Mouse (Mus musculus): ENCODE measurements around the gene Osr1. TPM values are rescaled to one million over a fixed set of nuclear protein-coding genes. Genes with fewer than 3 reads are reported as not detected.

The Osr1 gene
- polyA plus RNA-seq, 1 experiment: 0.77 TPM

DNA sequence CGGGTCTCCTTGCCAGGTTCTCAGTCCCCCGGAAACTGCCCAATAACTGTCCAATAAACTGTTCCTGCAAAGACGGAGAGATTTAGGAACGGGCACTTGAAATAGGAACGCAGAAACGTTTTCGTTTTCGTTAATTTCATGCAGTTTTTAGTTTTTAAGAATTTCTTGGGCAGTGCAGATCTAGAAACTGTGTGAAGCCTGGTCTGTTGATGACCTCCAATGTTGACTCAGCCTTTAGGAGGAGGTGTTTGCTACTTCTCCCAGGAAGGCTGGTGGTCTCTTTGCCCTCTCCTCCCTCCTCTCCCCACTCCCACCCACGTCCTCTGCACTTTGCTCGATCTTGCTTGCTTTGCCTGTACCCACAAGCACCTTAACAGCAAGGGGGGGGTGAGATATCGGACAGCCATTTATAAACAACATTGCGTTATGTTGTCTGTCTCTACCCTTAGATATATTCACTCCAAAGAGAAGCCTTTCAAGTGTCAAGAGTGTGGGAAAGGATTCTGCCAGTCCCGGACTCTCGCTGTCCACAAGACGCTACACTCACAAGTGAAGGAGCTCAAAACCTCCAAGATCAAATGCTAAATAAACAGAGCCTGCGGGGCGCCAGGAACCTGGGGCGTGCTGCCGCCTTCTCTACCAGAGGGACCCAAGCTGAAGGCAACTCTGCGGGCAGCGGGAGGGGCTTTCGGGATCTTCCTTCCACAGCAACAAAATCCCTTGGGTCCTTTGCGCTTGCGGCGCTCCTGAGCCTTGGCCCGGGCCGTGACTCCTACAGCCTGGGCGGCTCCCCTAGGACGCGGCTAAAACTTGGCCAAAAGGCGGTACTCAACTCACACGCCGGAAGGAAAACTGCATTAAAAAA is 10.4 kb downstream of the Osr1 start:
- Histone ChIP-seq H3K27ac (ENCODE audit: insufficient read depth, low read length) (no peak overlapping the region), H3K4me1 (ENCODE audit: control insufficient read depth, insufficient read depth, insufficient read length) (no peaks in the 10 kb centered on the region), H3K36me3 (ENCODE audit: control insufficient read depth, insufficient read depth, low read length) (no peaks in the 10 kb centered on the region), H3K27me3 (ENCODE audit: control insufficient read depth, insufficient read depth, low read length) (peaks cover 7% of the 10 kb centered on the region; the same call in 1 of the 2 replicates), H3K4me3 (ENCODE audit: extremely low read depth, insufficient read depth, insufficient read length) (no peak overlapping the region)
- DNase-seq (ENCODE audit: low read depth in 1 of 2, low spot score in 2 of 2): no peak
- TF ChIP-seq POLR2A (IDR thresholded peaks at IDR 0.05; ENCODE audit: low read depth, low read length) (no peak), CTCF (IDR thresholded peaks at IDR 0.05; ENCODE audit: extremely low read depth, insufficient read depth, insufficient read length, insufficient replicate concordance) (no peak)
- WGBS: 8% methylated on average over 33 of the region's 33 CpGs

DNA sequence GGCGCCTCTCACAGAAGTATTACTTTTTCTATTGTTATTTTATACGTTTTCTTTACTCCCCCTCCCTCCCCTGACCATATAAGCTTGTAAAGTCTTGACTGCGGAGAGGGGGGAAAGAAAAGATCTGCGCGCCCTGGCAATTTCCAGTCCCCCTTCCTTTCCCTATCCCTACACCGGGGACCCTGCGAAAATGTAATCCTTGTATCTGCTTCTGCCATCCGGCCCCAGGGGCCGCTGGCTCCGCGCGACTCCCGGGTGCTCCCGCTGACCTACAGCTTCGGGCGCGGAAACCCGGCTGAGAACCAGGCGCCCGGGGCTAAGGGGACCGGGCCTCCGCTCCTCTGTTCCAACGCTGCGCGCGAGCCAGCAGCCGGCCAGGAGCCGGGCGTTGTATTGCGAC is 11.1 kb downstream of the Osr1 start:
- 6% methylated on average over 30 of the region's 30 CpGs for WGBS
- H3K27ac ChIP-seq (ENCODE audit: insufficient read depth, low read length): no peak overlapping the region
- H3K36me3 ChIP-seq (ENCODE audit: control insufficient read depth, insufficient read depth, low read length): no peaks in the 10 kb centered on the region
- peaks cover 7% of the 10 kb centered on the region; the same call in 1 of the 2 replicates for H3K27me3 ChIP-seq (ENCODE audit: control insufficient read depth, insufficient read depth, low read length)
- TF ChIP-seq CTCF (IDR thresholded peaks at IDR 0.05; ENCODE audit: extremely low read depth, insufficient read depth, insufficient read length, insufficient replicate concordance) (no peak), POLR2A (IDR thresholded peaks at IDR 0.05; ENCODE audit: low read depth, low read length) (no peak)
- no peaks in the 10 kb centered on the region for H3K4me1 ChIP-seq (ENCODE audit: control insufficient read depth, insufficient read depth, insufficient read length)
- DNase-seq (ENCODE audit: low read depth in 1 of 2, low spot score in 2 of 2): no peak
- H3K4me3 ChIP-seq (ENCODE audit: extremely low read depth, insufficient read depth, insufficient read length): no peak overlapping the region

DNA sequence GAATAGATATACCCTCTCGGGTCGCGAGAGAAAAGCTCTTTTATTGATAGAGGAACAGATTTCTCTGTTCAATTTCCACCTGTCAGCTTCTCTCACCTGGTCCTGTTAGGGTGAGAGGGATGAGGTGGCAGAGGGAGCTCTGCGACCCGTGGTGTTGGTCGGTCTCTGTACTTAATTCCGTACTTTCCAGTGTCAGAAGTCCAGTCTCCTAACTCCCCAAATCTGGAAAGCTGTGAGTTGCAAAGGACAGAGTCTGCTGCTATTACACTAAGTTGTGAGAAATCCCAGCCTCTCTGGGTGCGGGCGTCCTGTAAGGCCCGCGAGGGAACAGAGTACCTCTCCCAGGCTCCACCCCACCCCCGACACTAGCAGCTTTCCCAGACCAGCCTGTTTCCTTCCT is 11.6 kb downstream of the Osr1 start:
- no peaks in the 10 kb centered on the region for H3K36me3 ChIP-seq (ENCODE audit: control insufficient read depth, insufficient read depth, low read length)
- TF ChIP-seq CTCF (IDR thresholded peaks at IDR 0.05; ENCODE audit: extremely low read depth, insufficient read depth, insufficient read length, insufficient replicate concordance) (no peak), POLR2A (IDR thresholded peaks at IDR 0.05; ENCODE audit: low read depth, low read length) (no peak)
- DNase-seq (ENCODE audit: low read depth in 1 of 2, low spot score in 2 of 2): no peak
- H3K4me1 ChIP-seq (ENCODE audit: control insufficient read depth, insufficient read depth, insufficient read length): no peaks in the 10 kb centered on the region
- no peak overlapping the region for H3K4me3 ChIP-seq (ENCODE audit: extremely low read depth, insufficient read depth, insufficient read length)
- H3K27ac ChIP-seq (ENCODE audit: insufficient read depth, low read length): no peak overlapping the region
- WGBS: 13% methylated on average over 12 of the region's 12 CpGs
- peaks cover 7% of the 10 kb centered on the region; the same call in 1 of the 2 replicates for H3K27me3 ChIP-seq (ENCODE audit: control insufficient read depth, insufficient read depth, low read length)

DNA sequence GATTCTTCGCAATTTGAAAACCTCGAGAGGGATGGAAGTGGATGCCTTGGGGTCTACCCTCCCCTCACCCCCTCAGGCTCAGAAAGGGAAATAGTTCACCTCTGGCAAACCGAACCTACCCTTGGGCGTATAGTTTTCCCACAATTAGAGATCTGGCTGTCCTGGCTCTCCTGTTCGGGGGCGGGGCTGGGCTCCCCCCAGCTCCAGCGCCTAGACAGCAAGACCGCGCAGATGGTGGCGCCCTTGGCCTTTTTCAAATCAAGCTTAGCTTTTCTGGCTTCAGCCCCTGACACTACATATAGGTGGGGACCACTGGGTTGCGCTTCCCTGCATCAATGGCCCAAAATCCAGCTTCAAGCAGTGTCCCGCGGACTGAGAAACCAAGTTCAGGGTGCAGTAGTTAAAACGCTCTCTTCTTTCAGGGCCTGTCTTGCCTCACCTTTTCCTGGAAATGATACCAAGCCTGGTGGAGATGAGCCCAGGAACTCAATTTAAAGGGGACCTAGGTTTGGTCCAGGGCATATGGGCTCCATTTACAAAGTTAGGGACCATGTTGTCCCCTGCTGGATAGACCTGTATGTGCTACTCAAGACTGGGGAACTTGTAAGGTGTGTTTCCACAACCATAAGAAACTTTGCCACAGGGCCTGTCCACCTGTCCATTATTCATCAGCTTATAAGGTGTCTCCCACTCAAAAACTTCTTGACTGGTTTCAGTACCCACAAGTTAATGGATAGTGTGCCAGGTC is 12.5 kb downstream of the Osr1 start:
- no peak for DNase-seq (ENCODE audit: low read depth in 1 of 2, low spot score in 2 of 2)
- H3K27ac ChIP-seq (ENCODE audit: insufficient read depth, low read length): no peak overlapping the region
- no peaks in the 10 kb centered on the region for H3K4me1 ChIP-seq (ENCODE audit: control insufficient read depth, insufficient read depth, insufficient read length)
- peaks cover 7% of the 10 kb centered on the region; the same call in 1 of the 2 replicates for H3K27me3 ChIP-seq (ENCODE audit: control insufficient read depth, insufficient read depth, low read length)
- WGBS: 37% methylated on average over 14 of the region's 14 CpGs
- TF ChIP-seq POLR2A (IDR thresholded peaks at IDR 0.05; ENCODE audit: low read depth, low read length) (no peak), CTCF (IDR thresholded peaks at IDR 0.05; ENCODE audit: extremely low read depth, insufficient read depth, insufficient read length, insufficient replicate concordance) (no peak)
- H3K36me3 ChIP-seq (ENCODE audit: control insufficient read depth, insufficient read depth, low read length): no peaks in the 10 kb centered on the region
- H3K4me3 ChIP-seq (ENCODE audit: extremely low read depth, insufficient read depth, insufficient read length): no peak overlapping the region

DNA sequence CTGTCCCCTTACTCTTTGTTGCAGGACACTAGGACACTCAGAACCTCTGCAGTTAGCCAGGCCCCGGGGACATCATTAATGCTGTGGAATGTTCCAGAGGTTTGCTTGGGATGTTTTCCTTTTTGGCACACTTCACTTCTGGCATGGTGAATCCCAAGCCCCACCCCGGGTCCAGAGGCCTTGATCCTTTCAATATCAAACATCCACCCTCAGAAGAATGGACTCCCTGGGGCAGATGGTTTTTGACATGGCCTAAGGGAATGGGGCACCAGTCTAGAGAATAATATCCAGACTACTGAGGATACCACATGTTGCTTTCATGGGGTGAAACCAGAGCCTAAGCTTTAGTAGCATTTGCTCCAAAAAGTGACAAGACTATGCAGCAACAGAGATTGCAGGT is 13.5 kb downstream of the Osr1 start:
- no peak for TF ChIP-seq CTCF (IDR thresholded peaks at IDR 0.05; ENCODE audit: extremely low read depth, insufficient read depth, insufficient read length, insufficient replicate concordance)
- no peak for TF ChIP-seq POLR2A (IDR thresholded peaks at IDR 0.05; ENCODE audit: low read depth, low read length)
- 25% methylated on average over 2 of the region's 2 CpGs for WGBS
- no peak overlapping the region for H3K4me3 ChIP-seq (ENCODE audit: extremely low read depth, insufficient read depth, insufficient read length)
- DNase-seq (ENCODE audit: low read depth in 1 of 2, low spot score in 2 of 2): no peak
- no peak overlapping the region for H3K27ac ChIP-seq (ENCODE audit: insufficient read depth, low read length)
- no peaks in the 10 kb centered on the region for H3K36me3 ChIP-seq (ENCODE audit: control insufficient read depth, insufficient read depth, low read length)
- no peaks in the 10 kb centered on the region for H3K4me1 ChIP-seq (ENCODE audit: control insufficient read depth, insufficient read depth, insufficient read length)
- peaks cover 7% of the 10 kb centered on the region; the same call in 1 of the 2 replicates for H3K27me3 ChIP-seq (ENCODE audit: control insufficient read depth, insufficient read depth, low read length)

DNA sequence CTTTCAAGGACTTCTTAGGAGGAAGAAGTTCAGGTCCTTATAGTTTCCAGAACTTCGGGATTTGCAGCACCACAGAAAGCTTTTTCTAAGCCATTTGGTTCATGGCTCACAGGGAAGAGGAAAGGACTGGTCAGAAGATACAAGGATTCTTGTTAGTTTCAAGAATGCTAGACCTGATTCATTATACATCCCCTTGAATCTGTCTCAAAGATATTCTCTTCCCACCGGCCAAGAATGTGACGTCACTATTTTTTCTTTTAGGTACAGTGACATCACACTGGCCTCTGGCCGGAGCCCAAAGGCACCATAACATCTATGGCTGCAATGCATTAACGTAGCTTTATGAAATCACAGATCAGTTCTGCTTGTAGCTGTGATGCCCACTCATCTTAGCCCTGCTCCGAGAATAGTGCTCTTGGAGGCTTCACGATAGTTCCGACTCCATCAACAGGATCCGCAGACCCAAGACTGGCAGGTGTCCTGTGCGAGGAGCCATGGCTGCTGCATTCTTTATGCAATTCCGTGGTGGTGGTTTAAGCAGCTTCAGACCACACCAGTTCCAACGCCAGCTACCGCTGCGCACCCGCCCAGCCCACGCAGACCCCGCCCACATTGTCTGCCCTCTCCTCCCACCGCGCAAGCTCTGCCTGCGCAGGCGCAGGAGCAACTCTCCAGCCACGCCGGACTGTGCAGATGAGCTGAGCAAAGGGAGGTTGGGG is 14.6 kb downstream of the Osr1 start:
- TF ChIP-seq CTCF (IDR thresholded peaks at IDR 0.05; ENCODE audit: extremely low read depth, insufficient read depth, insufficient read length, insufficient replicate concordance) (no peak), POLR2A (IDR thresholded peaks at IDR 0.05; ENCODE audit: low read depth, low read length) (no peak)
- no peaks in the 10 kb centered on the region for H3K36me3 ChIP-seq (ENCODE audit: control insufficient read depth, insufficient read depth, low read length)
- DNase-seq (ENCODE audit: low read depth in 1 of 2, low spot score in 2 of 2): no peak
- H3K4me1 ChIP-seq (ENCODE audit: control insufficient read depth, insufficient read depth, insufficient read length): no peaks in the 10 kb centered on the region
- H3K27me3 ChIP-seq (ENCODE audit: control insufficient read depth, insufficient read depth, low read length): peaks cover 7% of the 10 kb centered on the region; the same call in 1 of the 2 replicates
- H3K4me3 ChIP-seq (ENCODE audit: extremely low read depth, insufficient read depth, insufficient read length): no peak overlapping the region
- H3K27ac ChIP-seq (ENCODE audit: insufficient read depth, low read length): no peak overlapping the region
- WGBS: 5% methylated on average over 23 of the region's 23 CpGs

All from spleen, adult 2 months (tissue).